Mouse (Mus musculus) adrenal gland (tissue): Measurements from ENCODE around the gene Prdm13.

Experiments
- intact Hi-C: fragments of 180-260 bp; cut with DNase I; formaldehyde crosslinking; loops from one replicate; pipeline ENCODE4 v1.15.1; 2025

Gene Prdm13

GRCm38 (mm10) chr4:21678101-21678974 is 7.4 kb downstream of the Prdm13 start:
- intact Hi-C loops: no loop called here

GRCm38 (mm10) chr4:21674691-21675090 is 11.1 kb downstream of the Prdm13 start:
- intact Hi-C loops: no loop called here

GRCm38 (mm10) chr4:21674042-21674441 is 11.7 kb downstream of the Prdm13 start:
- intact Hi-C loops: no loop called here

- intact Hi-C loops: no loop called here
Observed at GRCm38 (mm10) chr4:21665961-21666360, 19.8 kb downstream of the Prdm13 start.

GRCm38 (mm10) chr4:21658184-21658583 is 27.6 kb downstream of the Prdm13 start:
- intact Hi-C loops: no loop called here

- intact Hi-C loops: no loop called here
Observed at GRCm38 (mm10) chr4:21629275-21629583, 56.5 kb downstream of the Prdm13 start.

GRCm38 (mm10) chr4:21628367-21629274 is 57.1 kb downstream of the Prdm13 start:
- intact Hi-C loops: no loop called here
